Mouse (Mus musculus) MEL (cell line): ENCODE measurements around the gene Klk1b5. TPM values are rescaled to one million over a fixed set of nuclear protein-coding genes. Genes with fewer than 3 reads are reported as not detected.

Source experiments
- DNase-seq: peaks from one replicate; pipeline ENCODE4 v3.0.0; 2011; ENCODE audit warnings: low read depth, low spot score
- H3K27ac ChIP-seq: 2 replicates; pipeline ENCODE4 v1.5.1; 2012; ENCODE audit warnings: low read depth, mild to moderate bottlenecking, control low read depth, low read length, moderate library complexity; ENCODE audit not compliant: control insufficient read depth
- H3K27me3 ChIP-seq, 2 experiments: fragments of 150-350 bp in 1 of 2; sonication (generic) in 1 of 2; 2 replicates each; pipeline ENCODE4 v1.6.1; 2012; ENCODE audit warnings: low read length in 2 of 2, mild to moderate bottlenecking in 2 of 2, improper control_type of control experiment in 1 of 2, moderate library complexity in 1 of 2; ENCODE audit not compliant: insufficient read depth in 2 of 2, control insufficient read depth in 1 of 2
- H3K36me3 ChIP-seq, 2 experiments: 2 replicates each; pipeline ENCODE4 v1.6.1; 2012 to 2014; ENCODE audit warnings: low read length in 2 of 2, improper control_type of control experiment in 1 of 2, inconsistent platforms in 1 of 2, mild to moderate bottlenecking in 1 of 2; ENCODE audit not compliant: insufficient read depth in 2 of 2, control insufficient read depth in 1 of 2
- H3K4me1 ChIP-seq, 2 experiments: fragments of 150-350 bp in 1 of 2; sonication (generic) in 1 of 2; 2 replicates each; pipeline ENCODE4 v1.6.1; 2012; ENCODE audit warnings: low read length in 2 of 2, improper control_type of control experiment in 1 of 2, mild to moderate bottlenecking in 1 of 2; ENCODE audit not compliant: insufficient read depth in 2 of 2, control insufficient read depth in 1 of 2
- H3K4me3 ChIP-seq, 2 experiments: fragments of 150-350 bp in 1 of 2; sonication (generic) in 1 of 2; 2 replicates each; pipeline ENCODE4 v1.5.1; 2012; ENCODE audit warnings: low read depth in 2 of 2, low read length in 2 of 2, mild to moderate bottlenecking in 2 of 2, moderate library complexity in 2 of 2, control low read depth in 1 of 2, improper control_type of control experiment in 1 of 2; ENCODE audit not compliant: control insufficient read depth in 1 of 2, insufficient read depth in 1 of 2
- H3K79me2 ChIP-seq: 2 replicates; pipeline ENCODE4 v1.6.1; 2012; ENCODE audit warnings: mild to moderate bottlenecking, low read length, moderate library complexity; ENCODE audit not compliant: control insufficient read depth, poor library complexity, insufficient read depth
- H3K9ac ChIP-seq: 2 replicates; pipeline ENCODE4 v1.6.1; 2012; ENCODE audit warnings: low read depth, mild to moderate bottlenecking, control low read depth, low read length, moderate library complexity; ENCODE audit not compliant: control insufficient read depth, poor library complexity, severe bottlenecking
- H3K9me3 ChIP-seq: fragments of 150-350 bp; sonication (generic); replicated peaks from 2 replicates; pipeline ENCODE4 v1.6.1; 2012; ENCODE audit warnings: mild to moderate bottlenecking, low read length, improper control_type of control experiment, moderate library complexity; ENCODE audit not compliant: insufficient read depth
- CHD1 ChIP-seq: IDR thresholded peaks from 2 replicates; pipeline ENCODE4 v1.6.1; 2012; ENCODE audit warnings: low read depth, mild to moderate bottlenecking, inconsistent platforms, low read length, improper control_type of control experiment
- CTCF ChIP-seq, 3 experiments: IDR thresholded peaks in 2 of 3; conservative IDR thresholded peaks in 1 of 3; 2 replicates each; pipeline ENCODE4 v1.5.1; 2011 to 2012; ENCODE audit warnings: low read length in 3 of 3, low read depth in 2 of 3, mild to moderate bottlenecking in 2 of 3, improper control_type of control experiment in 1 of 3, inconsistent platforms in 1 of 3, mixed read lengths in 1 of 3, moderate library complexity in 1 of 3; ENCODE audit not compliant: control insufficient read depth in 1 of 3, insufficient read depth in 1 of 3, poor library complexity in 1 of 3, severe bottlenecking in 1 of 3
- EP300 ChIP-seq, 2 experiments: IDR thresholded peaks; 2 replicates each; pipeline ENCODE4 v1.6.1; 2011; ENCODE audit warnings: improper control_type of control experiment in 2 of 2, low read length in 2 of 2, low read depth in 1 of 2, mild to moderate bottlenecking in 1 of 2
- GABPA ChIP-seq: IDR thresholded peaks from 2 replicates; pipeline ENCODE4 v1.6.1; 2012; ENCODE audit warnings: low read depth, mild to moderate bottlenecking, inconsistent platforms, low read length, improper control_type of control experiment, moderate library complexity
- JUND ChIP-seq: IDR thresholded peaks from 2 replicates; pipeline ENCODE4 v1.6.1; 2011; ENCODE audit warnings: low read depth, mild to moderate bottlenecking, improper control_type of control experiment, low read length
- MAX ChIP-seq: IDR thresholded peaks from 2 replicates; pipeline ENCODE4 v1.6.1; 2011; ENCODE audit warnings: low read length, improper control_type of control experiment
- MYB ChIP-seq: IDR thresholded peaks from 2 replicates; pipeline ENCODE4 v1.6.1; 2011; ENCODE audit warnings: mild to moderate bottlenecking, low read depth, low read length, improper control_type of control experiment
- MYC ChIP-seq: IDR thresholded peaks from 2 replicates; pipeline ENCODE4 v1.6.1; 2011; ENCODE audit warnings: low read depth, mild to moderate bottlenecking, low read length, improper control_type of control experiment, moderate library complexity
- NRF1 ChIP-seq: IDR thresholded peaks from 2 replicates; pipeline ENCODE4 v1.6.1; 2014; ENCODE audit warnings: low read depth, mild to moderate bottlenecking, inconsistent platforms, low read length, improper control_type of control experiment, moderate library complexity; ENCODE audit not compliant: poor library complexity, insufficient read depth, severe bottlenecking
- POLR2AphosphoS2 ChIP-seq: IDR thresholded peaks from 2 replicates; pipeline ENCODE4 v1.6.1; 2011; ENCODE audit warnings: low read length, improper control_type of control experiment
- SIN3A ChIP-seq: IDR thresholded peaks from 2 replicates; pipeline ENCODE4 v1.6.1; 2012; ENCODE audit warnings: low read length, improper control_type of control experiment, inconsistent platforms
- TCF12 ChIP-seq: IDR thresholded peaks from 2 replicates; pipeline ENCODE4 v1.6.1; 2014; ENCODE audit warnings: low read depth, mild to moderate bottlenecking, inconsistent platforms, low read length, improper control_type of control experiment, moderate library complexity
- polyA plus RNA-seq, 2 experiments: library from polyadenylated mRNA; stranded (reverse) in 1 of 2; unstranded in 1 of 2; fragments of >175 nt in 1 of 2; fragments of >200 nt in 1 of 2; gene quantifications; 2 replicates each; pipeline versions ENCODE4 v1.2.1 to v1.2.4; 2012; ENCODE audit warnings: low replicate concordance in 2 of 2, low read depth in 1 of 2; ENCODE audit not compliant: insufficient read length in 2 of 2, insufficient read depth in 1 of 2, missing spikeins in 1 of 2
- total RNA-seq: library from RNA; depleted of rRNA; stranded (reverse); fragments of 300-350 nt; gene quantifications from 2 replicates; pipeline ENCODE4 v1.2.3, GENCODE M21; 2012; rRNA removed

The Klk1b5 gene
- total and polyA plus RNA-seq, 3 experiments = not detected

GRCm38 (mm10) chr7:44268117-44268516 lies 52.4 kb downstream of the Klk1b5 start:
- DNase-seq = no peak
- no peaks in the 10 kb centered on the region for H3K36me3 ChIP-seq
- H3K4me3 ChIP-seq = no peak overlapping the region
- no peaks in the 10 kb centered on the region for H3K79me2 ChIP-seq
- no peaks in the 10 kb centered on the region for H3K9me3 ChIP-seq
- H3K27me3 ChIP-seq = no peaks in the 10 kb centered on the region
- no peak overlapping the region for H3K27ac ChIP-seq
- H3K9ac ChIP-seq = no peak overlapping the region
- H3K4me1 ChIP-seq = no peaks in the 10 kb centered on the region
- TF ChIP-seq NRF1 (no peak), MYC (no peak), EP300 (IDR thresholded peaks at IDR 0.05; ENCODE audit: low read depth in 1 of 2, low read length in 2 of 2) (no peak), TCF12 (no peak), JUND (no peak), CTCF (IDR thresholded peaks at IDR 0.05 in 2 of 3, conservative IDR thresholded peaks at IDR 0.05 in 1 of 3; ENCODE audit: control insufficient read depth in 1 of 3, insufficient read depth in 1 of 3, low read depth in 2 of 3, low read length in 3 of 3, poor library complexity in 1 of 3, severe bottlenecking in 1 of 3) (no peak)

- H3K27ac ChIP-seq = no peak overlapping the region
- no peaks in the 10 kb centered on the region for H3K9me3 ChIP-seq
- TF ChIP-seq POLR2AphosphoS2 = no peak
- no peak for TF ChIP-seq MYB
- TF ChIP-seq CHD1 = no peak
- TF ChIP-seq SIN3A = no peak
- TF ChIP-seq MAX = no peak
- TF ChIP-seq GABPA = no peak
- TF ChIP-seq, all 39 proteins: peak for 0
- Histone ChIP-seq H3K36me3 (no peaks in the 10 kb centered on the region), H3K27me3 (no peaks in the 10 kb centered on the region), H3K79me2 (no peaks in the 10 kb centered on the region), H3K4me1 (no peaks in the 10 kb centered on the region), H3K9ac (no peak overlapping the region), H3K4me3 (no peak overlapping the region)
- no peak for DNase-seq
Measured at GRCm38 (mm10) chr7:44269397-44269796, 53.7 kb downstream of the Klk1b5 start.

Other genes with a start within 250 kb of the Klk1b5 start
- not detected in 2 replicates for gene Klk1b1, start 249.2 kb upstream of the Klk1b5 start, total RNA-seq
- gene Klk1b1, start 249.2 kb upstream of the Klk1b5 start, polyA plus RNA-seq = not detected
- gene Klk1b9, start 239.9 kb upstream of the Klk1b5 start, total RNA-seq = not detected in 2 replicates
- gene Klk1b9, start 239.9 kb upstream of the Klk1b5 start, polyA plus RNA-seq = not detected
- not detected in 2 replicates for gene Klk1b11, start 220.1 kb upstream of the Klk1b5 start, total RNA-seq
- gene Klk1b11, start 220.1 kb upstream of the Klk1b5 start, polyA plus RNA-seq = not detected
- not detected in 2 replicates for gene Klk1b26, start 203.8 kb upstream of the Klk1b5 start, total RNA-seq
- gene Klk1b26, start 203.8 kb upstream of the Klk1b5 start, polyA plus RNA-seq = not detected
- not detected in 2 replicates for gene Klk1b27, start 163.7 kb upstream of the Klk1b5 start, total RNA-seq
- not detected for gene Klk1b27, start 163.7 kb upstream of the Klk1b5 start, polyA plus RNA-seq
- not detected in 2 replicates for gene Klk1b21, start 113.6 kb upstream of the Klk1b5 start, total RNA-seq
- gene Klk1b21, start 113.6 kb upstream of the Klk1b5 start, polyA plus RNA-seq = not detected
- not detected in 2 replicates for gene Klk1b22, start 103.3 kb upstream of the Klk1b5 start, total RNA-seq
- gene Klk1b22, start 103.3 kb upstream of the Klk1b5 start, polyA plus RNA-seq = not detected
- gene Klk1b16, start 79.2 kb upstream of the Klk1b5 start, total RNA-seq = not detected in 2 replicates
- gene Klk1b16, start 79.2 kb upstream of the Klk1b5 start, polyA plus RNA-seq = not detected
- not detected in 2 replicates for gene Klk1b24, start 27.7 kb upstream of the Klk1b5 start, total RNA-seq
- gene Klk1b24, start 27.7 kb upstream of the Klk1b5 start, polyA plus RNA-seq = not detected
- not detected in 2 replicates for gene Klk1b3, start 17.8 kb upstream of the Klk1b5 start, total RNA-seq
- gene Klk1b3, start 17.8 kb upstream of the Klk1b5 start, polyA plus RNA-seq = not detected
- not detected in 2 replicates for gene Klk1b4, start 8.5 kb upstream of the Klk1b5 start, total RNA-seq
- gene Klk1b4, start 8.5 kb upstream of the Klk1b5 start, polyA plus RNA-seq = not detected
- not detected in 2 replicates for gene Klk1, start 9.4 kb downstream of the Klk1b5 start, total RNA-seq
- gene Klk1, start 9.4 kb downstream of the Klk1b5 start, polyA plus RNA-seq = not detected
- not detected in 2 replicates for gene Gm36864, start 20.2 kb downstream of the Klk1b5 start, total RNA-seq
- under 1 TPM in 1 of 2 experiments, not detected in 1; 0.08 TPM for gene Gm36864, start 20.2 kb downstream of the Klk1b5 start, polyA plus RNA-seq
- 0.46 and 0.62 TPM in 2 replicates for gene 1700028J19Rik, start 30.8 kb downstream of the Klk1b5 start, total RNA-seq
- 1 to 10 TPM in 1 of 2 experiments, not detected in 1; 1.2 TPM for gene 1700028J19Rik, start 30.8 kb downstream of the Klk1b5 start, polyA plus RNA-seq
- 89.1 and 148 TPM in 2 replicates for gene 2410002F23Rik, start 30.8 kb downstream of the Klk1b5 start, total RNA-seq
- gene 2410002F23Rik, start 30.8 kb downstream of the Klk1b5 start, polyA plus RNA-seq = 100 to 1,000 TPM; 174 to 841 TPM
- gene Acp4, start 41.4 kb downstream of the Klk1b5 start, total RNA-seq = 0.10 and 0.12 TPM in 2 replicates
- gene Acp4, start 41.4 kb downstream of the Klk1b5 start, polyA plus RNA-seq = under 1 TPM in 1 of 2 experiments, not detected in 1; 0.14 TPM
- not detected in 2 replicates for gene Gm15517, start 45.5 kb downstream of the Klk1b5 start, total RNA-seq
- gene Gm15517, start 45.5 kb downstream of the Klk1b5 start, polyA plus RNA-seq = not detected
- gene Clec11a, start 91.0 kb downstream of the Klk1b5 start, total RNA-seq = 0.33 and 0.39 TPM in 2 replicates
- under 1 TPM in 1 of 2 experiments, not detected in 1; 0.33 TPM for gene Clec11a, start 91.0 kb downstream of the Klk1b5 start, polyA plus RNA-seq
- 0.12 and 0.29 TPM in 2 replicates for gene Shank1, start 94.3 kb downstream of the Klk1b5 start, total RNA-seq
- 1 to 10 TPM in 1 of 2 experiments, not detected in 1; 3.9 TPM for gene Shank1, start 94.3 kb downstream of the Klk1b5 start, polyA plus RNA-seq
- 0.08 and 0.20 TPM in 2 replicates for gene Syt3, start 168.2 kb downstream of the Klk1b5 start, total RNA-seq
- under 1 TPM in 1 of 2 experiments, not detected in 1; 0.56 TPM for gene Syt3, start 168.2 kb downstream of the Klk1b5 start, polyA plus RNA-seq
- not detected in 2 replicates for gene 1700008O03Rik, start 169.9 kb downstream of the Klk1b5 start, total RNA-seq
- gene 1700008O03Rik, start 169.9 kb downstream of the Klk1b5 start, polyA plus RNA-seq = under 1 TPM in 1 of 2 experiments, not detected in 1; 0.95 TPM
- 0.52 and 0.58 TPM in 2 replicates for gene Lrrc4b, start 213.1 kb downstream of the Klk1b5 start, total RNA-seq
- 1 to 10 TPM in 1 of 2 experiments, not detected in 1; 4.4 TPM for gene Lrrc4b, start 213.1 kb downstream of the Klk1b5 start, polyA plus RNA-seq
- gene Aspdh, start 249.4 kb downstream of the Klk1b5 start, total RNA-seq = not detected in 2 replicates
- gene Aspdh, start 249.4 kb downstream of the Klk1b5 start, polyA plus RNA-seq = under 1 TPM in 1 of 2 experiments, not detected in 1; 0.89 TPM